Mouse (Mus musculus) CH12.LX (cell line): ENCODE results near the gene Zfpm1. TPM values are rescaled to one million over a fixed set of nuclear protein-coding genes. Genes with fewer than 3 reads are reported as not detected.

Experiments
- DNase-seq: peaks from one replicate; pipeline ENCODE4 v3.0.0-alpha.2; 2013; ENCODE audit errors: extremely low read depth
- H3K27ac ChIP-seq: 2 replicates; pipeline ENCODE4 v1.5.1; 2012; ENCODE audit warnings: low read depth, mild to moderate bottlenecking, control low read depth, moderate library complexity; ENCODE audit not compliant: insufficient read depth
- H3K27me3 ChIP-seq: replicated peaks from 2 replicates; pipeline ENCODE3; 2012; ENCODE audit warnings: inconsistent platforms
- H3K36me3 ChIP-seq, 2 experiments: replicated peaks in 1 of 2; 2 replicates each; pipeline versions ENCODE3 to v1.6.1; 2012; ENCODE audit warnings: inconsistent platforms in 1 of 2, low read length in 1 of 2, mild to moderate bottlenecking in 1 of 2, mixed read lengths in 1 of 2, moderate library complexity in 1 of 2; ENCODE audit not compliant: control insufficient read depth in 1 of 2, insufficient read depth in 1 of 2
- H3K4me1 ChIP-seq, 2 experiments: 2 replicates each; pipeline ENCODE4 v1.6.1; 2012; ENCODE audit warnings: inconsistent platforms in 1 of 2, moderate library complexity in 1 of 2; ENCODE audit not compliant: insufficient read depth in 2 of 2, control insufficient read depth in 1 of 2
- H3K4me2 ChIP-seq: 2 replicates; pipeline ENCODE4 v1.6.1; 2012; ENCODE audit warnings: low read depth, mild to moderate bottlenecking, control low read depth; ENCODE audit not compliant: poor library complexity, insufficient read depth, severe bottlenecking
- H3K4me3 ChIP-seq, 3 experiments: fragments of 150-350 bp in 1 of 3; sonication (generic) in 1 of 3; replicated peaks in 1 of 3; 2 replicates each; pipeline versions ENCODE3 to v1.5.1; 2011 to 2012; ENCODE audit warnings: low read depth in 2 of 3, low read length in 2 of 3, mild to moderate bottlenecking in 2 of 3, moderate library complexity in 2 of 3, control low read depth in 1 of 3, improper control_type of control experiment in 1 of 3, inconsistent platforms in 1 of 3, mixed read lengths in 1 of 3; ENCODE audit not compliant: poor library complexity in 1 of 3
- H3K79me2 ChIP-seq: replicated peaks from 2 replicates; pipeline ENCODE4 v1.6.1; 2012; ENCODE audit warnings: mild to moderate bottlenecking, moderate library complexity; ENCODE audit not compliant: control insufficient read depth, poor library complexity, insufficient read depth, severe bottlenecking; ENCODE audit errors: extremely low read depth
- H3K9ac ChIP-seq: 2 replicates; pipeline ENCODE4 v1.6.1; 2012; ENCODE audit warnings: low read depth, mild to moderate bottlenecking, control low read depth, moderate library complexity; ENCODE audit not compliant: insufficient read depth
- H3K9me3 ChIP-seq: replicated peaks from 2 replicates; pipeline ENCODE3; 2012; ENCODE audit warnings: low read length, inconsistent platforms, mixed read lengths
- CHD1 ChIP-seq: IDR thresholded peaks from 2 replicates; pipeline ENCODE4 v1.6.1; 2012; ENCODE audit warnings: low read depth, low read length, improper control_type of control experiment, inconsistent platforms
- CHD2 ChIP-seq: IDR thresholded peaks from 2 replicates; pipeline ENCODE4 v1.6.1; 2011; ENCODE audit warnings: low read length, improper control_type of control experiment
- CTCF ChIP-seq, 2 experiments: IDR thresholded peaks in 1 of 2; conservative IDR thresholded peaks in 1 of 2; 2 replicates each; pipeline ENCODE4 v1.5.1; 2011 to 2012; ENCODE audit warnings: low read depth in 2 of 2, low read length in 2 of 2, improper control_type of control experiment in 1 of 2, inconsistent platforms in 1 of 2, mild to moderate bottlenecking in 1 of 2, moderate library complexity in 1 of 2
- ELF1 ChIP-seq: IDR thresholded peaks from 2 replicates; pipeline ENCODE4 v1.6.1; 2014; ENCODE audit warnings: low read depth, mild to moderate bottlenecking, inconsistent platforms, low read length, improper control_type of control experiment
- EP300 ChIP-seq: IDR thresholded peaks from 2 replicates; pipeline ENCODE4 v1.6.1; 2011; ENCODE audit warnings: low read length, improper control_type of control experiment
- ETS1 ChIP-seq: conservative IDR thresholded peaks from 2 replicates; pipeline ENCODE4 v1.6.1; 2012; ENCODE audit warnings: low read depth, mild to moderate bottlenecking, inconsistent platforms, low read length, improper control_type of control experiment, moderate library complexity
- GABPA ChIP-seq: IDR thresholded peaks from 2 replicates; pipeline ENCODE4 v1.6.1; 2012; ENCODE audit warnings: low read depth, low read length, improper control_type of control experiment, inconsistent platforms; ENCODE audit not compliant: insufficient replicate concordance
- HCFC1 ChIP-seq: IDR thresholded peaks from 2 replicates; pipeline ENCODE4 v1.6.1; 2012; ENCODE audit warnings: low read depth, mild to moderate bottlenecking, inconsistent platforms, low read length, improper control_type of control experiment
- JUN ChIP-seq: IDR thresholded peaks from 2 replicates; pipeline ENCODE4 v1.6.1; 2011; ENCODE audit warnings: low read depth, mild to moderate bottlenecking, low read length, improper control_type of control experiment, moderate library complexity; ENCODE audit not compliant: insufficient read depth
- KAT2A ChIP-seq: IDR thresholded peaks from 2 replicates; pipeline ENCODE4 v1.6.1; 2012; ENCODE audit warnings: low read length, improper control_type of control experiment, inconsistent platforms; ENCODE audit not compliant: insufficient replicate concordance
- MYC ChIP-seq: IDR thresholded peaks from 2 replicates; pipeline ENCODE4 v1.6.1; 2011; ENCODE audit warnings: low read depth, mild to moderate bottlenecking, improper control_type of control experiment, low read length
- NRF1 ChIP-seq: IDR thresholded peaks from 2 replicates; pipeline ENCODE4 v1.6.1; 2014; ENCODE audit warnings: low read depth, mild to moderate bottlenecking, inconsistent platforms, low read length, improper control_type of control experiment, moderate library complexity
- PAX5 ChIP-seq: IDR thresholded peaks from 2 replicates; pipeline ENCODE4 v1.6.1; 2012; ENCODE audit warnings: low read length, inconsistent platforms, mixed read lengths
- POLR2A ChIP-seq: IDR thresholded peaks from 2 replicates; pipeline ENCODE4 v1.6.1; 2011; ENCODE audit warnings: low read depth, mild to moderate bottlenecking, improper control_type of control experiment, low read length
- RAD21 ChIP-seq: IDR thresholded peaks from 2 replicates; pipeline ENCODE4 v1.6.1; 2011; ENCODE audit warnings: low read depth, mild to moderate bottlenecking, low read length, improper control_type of control experiment, moderate library complexity
- UBTF ChIP-seq: IDR thresholded peaks from 2 replicates; pipeline ENCODE4 v1.6.1; 2012; ENCODE audit warnings: low read depth, mild to moderate bottlenecking, inconsistent platforms, low read length, improper control_type of control experiment, moderate library complexity
- ZKSCAN1 ChIP-seq: IDR thresholded peaks from 2 replicates; pipeline ENCODE4 v1.6.1; 2012; ENCODE audit warnings: low read depth, inconsistent platforms, low read length, improper control_type of control experiment, borderline replicate concordance
- ZNF384 ChIP-seq: IDR thresholded peaks from 2 replicates; pipeline ENCODE4 v1.6.1; 2012; ENCODE audit warnings: low read depth, low read length, improper control_type of control experiment, inconsistent platforms
- dilution Hi-C: fragments of 300-500 bp; cut with MboI; formaldehyde crosslinking; loops from 2 replicates; pipeline ENCODE4 v1.14.3; 2020; ENCODE audit warnings: low sequenced_read_pairs; ENCODE audit not compliant: extremely low pct_unique_long_range_greater_than_20kb, extremely low pct_ligation_motif_present
- in situ Hi-C: fragments of 300-500 bp; cut with MboI; formaldehyde crosslinking; loops from 3 replicates; pipeline ENCODE4 v1.14.3; 2019; ENCODE audit warnings: low sequenced_read_pairs, low pct_ligation_motif_present, low pct_unique_long_range_greater_than_20kb, mixed read lengths
- polyA plus RNA-seq: library from polyadenylated mRNA; unstranded; fragments of >175 nt; gene quantifications from 2 replicates; pipeline ENCODE4 v1.2.1, GENCODE M21; 2012; ENCODE audit warnings: low read depth; ENCODE audit not compliant: insufficient read length
- total RNA-seq, 2 experiments: library from RNA; depleted of rRNA; stranded (reverse); fragments of 300-350 nt in 1 of 2; fragments of >200 nt in 1 of 2; gene quantifications; 2 replicates each; pipeline ENCODE4 v1.2.3; 2012 to 2014

Gene Zfpm1
- total and polyA plus RNA-seq, 3 experiments: 11.0 to 63.5 (median 30.1) TPM

DNA sequence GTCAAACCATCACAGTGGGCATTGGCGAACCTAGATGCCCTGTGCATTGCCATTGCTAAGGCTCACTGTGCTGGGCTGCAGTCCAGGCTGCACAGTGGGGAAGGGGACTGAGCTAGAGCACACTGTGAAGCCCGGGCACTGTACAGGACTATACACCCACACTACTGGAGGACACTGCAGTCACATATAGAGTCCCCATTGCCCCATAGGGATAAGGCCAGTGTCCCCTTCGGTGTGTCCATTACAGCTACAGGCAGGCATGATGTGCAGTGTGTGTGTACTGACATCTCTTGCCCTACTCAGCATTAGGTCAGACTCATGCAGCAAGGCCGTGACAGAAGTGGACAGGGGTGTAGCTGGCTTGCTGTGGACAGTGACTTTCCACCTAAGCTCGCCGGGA is 59.8 kb downstream of the Zfpm1 start:
- no peak overlapping the region for H3K4me3 ChIP-seq
- H3K9ac ChIP-seq: no peak overlapping the region
- dilution Hi-C loops (no loop called here), in situ Hi-C loops (no loop called here)
- peaks cover 8 to 29% of the 10 kb centered on the region in 2 experiments for H3K4me1 ChIP-seq
- DNase-seq: no peak
- H3K36me3 ChIP-seq: peaks cover 17 to 29% of the 10 kb centered on the region in 2 experiments
- H3K27me3 ChIP-seq: peaks cover 2% of the 10 kb centered on the region
- no peaks in the 10 kb centered on the region for H3K79me2 ChIP-seq
- TF ChIP-seq CTCF (conservative IDR thresholded peaks at IDR 0.05 in 1 of 2, IDR thresholded peaks at IDR 0.05 in 1 of 2; ENCODE audit: low read depth in 2 of 2, low read length in 2 of 2) (no peak), ZKSCAN1 (no peak), HCFC1 (no peak), RAD21 (no peak), NRF1 (no peak), CHD1 (no peak), UBTF (no peak), PAX5 (no peak), POLR2A (no peak), ZNF384 (no peak), EP300 (no peak), CHD2 (no peak)
- H3K9me3 ChIP-seq: peaks cover 4% of the 10 kb centered on the region
- H3K27ac ChIP-seq: no peak overlapping the region
- no peak overlapping the region for H3K4me2 ChIP-seq

DNA sequence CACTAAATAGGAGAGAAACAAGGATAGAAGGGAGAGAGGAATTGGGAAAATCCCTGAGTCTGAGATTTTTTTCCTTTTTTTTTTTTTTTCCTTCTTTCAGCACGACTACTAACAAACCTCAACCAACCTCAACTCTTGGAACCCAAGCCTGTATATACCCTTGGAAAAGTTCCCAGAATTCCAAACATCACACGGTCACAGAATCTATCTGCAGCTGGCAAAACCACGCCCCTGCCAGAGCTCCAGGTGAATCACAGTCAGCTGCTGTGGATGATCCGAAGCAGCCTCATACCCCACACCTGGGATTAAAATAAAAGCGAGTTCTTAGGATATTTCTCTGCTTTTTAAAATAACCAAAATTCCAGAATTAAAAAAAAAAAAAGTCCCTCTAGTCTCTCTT is 60.4 kb downstream of the Zfpm1 start:
- H3K9me3 ChIP-seq: peaks cover 2% of the 10 kb centered on the region
- dilution Hi-C loops (no loop called here), in situ Hi-C loops (no loop called here)
- no peak overlapping the region for H3K4me2 ChIP-seq
- no peak overlapping the region for H3K9ac ChIP-seq
- peaks cover 2% of the 10 kb centered on the region for H3K27me3 ChIP-seq
- H3K27ac ChIP-seq: no peak overlapping the region
- no peak overlapping the region for H3K4me3 ChIP-seq
- H3K79me2 ChIP-seq: no peaks in the 10 kb centered on the region
- H3K36me3 ChIP-seq: peaks cover 12 to 23% of the 10 kb centered on the region in 2 experiments
- TF ChIP-seq GABPA (no peak), PAX5 (no peak), UBTF (no peak), ZNF384 (no peak), ELF1 (no peak), RAD21 (no peak), MYC (no peak), ETS1 (no peak), KAT2A (no peak), JUN (no peak), ZKSCAN1 (no peak)
- peaks cover 8 to 29% of the 10 kb centered on the region in 2 experiments for H3K4me1 ChIP-seq
- DNase-seq: no peak
